Mouse (Mus musculus) hindbrain, postnatal 0 days (tissue): Measurements from ENCODE around the gene Olfr270. TPM values are rescaled to one million over a fixed set of nuclear protein-coding genes. Genes with fewer than 3 reads are reported as not detected.

Experiments used
- ATAC-seq: fragments of 200-750 bp; cut with Nextera tagmentation; 2 replicates; pipeline ENCODE4 v1.8.0; 2017; ENCODE audit warnings: mild to moderate bottlenecking, moderate TSS enrichment, moderate library complexity
- DNase-seq: peaks from one replicate; pipeline ENCODE4 v3.0.0-alpha.2; 2015; ENCODE audit warnings: low spot score
- H3K27ac ChIP-seq: fragments of 300-500 bp; sonication (generic); 2 replicates; pipeline ENCODE4 v1.5.1; 2014; ENCODE audit warnings: mild to moderate bottlenecking
- H3K27me3 ChIP-seq: fragments of 300-500 bp; sonication (generic); 2 replicates; pipeline ENCODE4 v1.6.1; 2014; ENCODE audit warnings: low read length, mixed read lengths; ENCODE audit not compliant: insufficient read depth
- H3K36me3 ChIP-seq: fragments of 300-500 bp; sonication (generic); 2 replicates; pipeline ENCODE4 v1.6.1; 2014; ENCODE audit warnings: low read length, mixed read lengths; ENCODE audit not compliant: insufficient read depth
- H3K4me1 ChIP-seq: fragments of 300-500 bp; sonication (generic); 2 replicates; pipeline ENCODE4 v1.6.1; 2014; ENCODE audit warnings: antibody characterized with exemption, low read length, mixed read lengths; ENCODE audit not compliant: insufficient read depth
- H3K4me2 ChIP-seq: fragments of 300-500 bp; sonication (generic); 2 replicates; pipeline ENCODE4 v1.6.1; 2014; ENCODE audit warnings: low read depth, mild to moderate bottlenecking, low read length, moderate library complexity, mixed read lengths
- H3K4me3 ChIP-seq: fragments of 300-500 bp; sonication (generic); 2 replicates; pipeline ENCODE4 v1.5.1; 2014; ENCODE audit warnings: low read length
- H3K9ac ChIP-seq: fragments of 300-500 bp; sonication (generic); replicated peaks from 2 replicates; pipeline ENCODE4 v1.6.1; 2014; ENCODE audit warnings: mild to moderate bottlenecking, low read length, moderate library complexity, mixed read lengths
- H3K9me3 ChIP-seq: fragments of 300-500 bp; sonication (generic); 2 replicates; pipeline ENCODE4 v1.6.1; 2016; ENCODE audit warnings: low read length, mixed read lengths
- CTCF ChIP-seq: IDR thresholded peaks from 2 replicates; pipeline ENCODE4 v1.5.1; 2016; ENCODE audit warnings: antibody characterized with exemption, control low read depth, low read depth
- WGBS: fragments of 180-500 bp; shearing (Covaris S2); extraction: QIAGEN DNeasy Blood & Tissue Kit; methylation state at CpG from one replicate; pipeline ENCODE4 v1.1.7; 2014; 5-methylcytosine and 5-hydroxymethylcytosine counted together
- polyA plus RNA-seq: library from polyadenylated mRNA; unstranded; fragments of >200 nt; fragmentation: Nextera tagmentation; extraction: Ambion mirVana; gene quantifications from 2 replicates; pipeline ENCODE4 v1.2.1, GENCODE M21; 2015
- total RNA-seq: library from RNA; depleted of rRNA; stranded (reverse); fragments of >200 nt; gene quantifications from 2 replicates; pipeline ENCODE4 v1.2.3, GENCODE M21; 2014; rRNA removed

The Olfr270 gene
- total and polyA plus RNA-seq, 2 experiments from 2014 or later, result not detected

- H3K4me3 ChIP-seq, result no peak overlapping the region
- no peaks in the 10 kb centered on the region for H3K4me1 ChIP-seq
- H3K4me2 ChIP-seq, result no peak overlapping the region
- 89% methylated on average over 4 of the region's 4 CpGs for WGBS
- DNase-seq (no peak), ATAC-seq (no peak)
- H3K9me3 ChIP-seq, result no peaks in the 10 kb centered on the region
- no peak overlapping the region for H3K27ac ChIP-seq
- H3K27me3 ChIP-seq, result no peaks in the 10 kb centered on the region
- no peak for TF ChIP-seq CTCF
- no peak overlapping the region for H3K9ac ChIP-seq
- no peaks in the 10 kb centered on the region for H3K36me3 ChIP-seq
Observed at GRCm38 (mm10) chr4:53009871-53010270, 45.5 kb downstream of the Olfr270 start.

DNA sequence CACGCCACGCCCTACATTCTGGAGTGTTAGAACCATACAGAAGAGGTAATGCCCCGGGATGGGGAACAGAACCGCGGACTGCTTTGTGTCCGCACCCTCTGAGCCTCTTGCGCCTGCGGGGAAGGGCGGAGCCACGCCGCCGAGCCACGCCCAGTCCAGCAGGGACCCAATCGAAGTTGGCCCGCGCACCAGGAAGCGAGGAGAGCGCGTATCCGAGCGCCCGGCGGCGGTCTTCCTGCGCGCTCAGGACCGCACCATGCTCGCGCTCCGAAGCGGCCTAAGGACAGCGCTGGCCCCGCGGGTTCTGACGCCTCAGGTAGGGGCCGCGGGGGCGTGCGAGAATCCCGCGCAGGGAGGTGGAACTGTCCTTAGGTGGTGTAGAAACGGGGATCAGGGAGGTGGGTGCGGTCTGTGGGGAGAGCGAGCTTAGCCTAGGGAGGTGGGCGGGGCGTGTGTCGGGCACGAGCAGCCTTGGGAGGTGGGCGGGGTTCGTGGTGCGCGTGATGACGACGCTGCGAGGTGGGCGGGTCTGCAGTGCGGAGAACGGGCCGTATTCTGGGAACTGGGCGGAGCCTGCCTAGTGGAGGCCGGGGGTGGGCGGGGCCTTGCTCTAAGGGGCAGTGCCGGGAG lies 47.5 kb downstream of the Olfr270 start, which contains the start of gene Nipsnap3b:
TSS of gene Nipsnap3b (plus strand) at position 149 of the 630 bp plus-strand sequence.
- no peaks in the 10 kb centered on the region for H3K4me1 ChIP-seq
- peak within 1 kb of the TSS; percentile 70 for H3K9ac ChIP-seq
- peak; percentile 97 for ATAC-seq
- 0 out of 2 replicates have a peak, but pooled peaks cover 2% of the 10 kb centered on the region for H3K9me3 ChIP-seq
- H3K27me3 ChIP-seq, result no peaks in the 10 kb centered on the region
- under 1% methylated on average over 63 of the region's 63 CpGs for WGBS
- no peak for TF ChIP-seq CTCF
- peak within 1 kb of the TSS; percentile 60 for H3K4me2 ChIP-seq
- peak within 1 kb of the TSS; percentile 87 for H3K27ac ChIP-seq
- peak within 1 kb of the TSS; percentile 79 for H3K4me3 ChIP-seq
- H3K36me3 ChIP-seq, result peaks cover 3% of the 10 kb centered on the region; the same call in 1 of the 2 replicates
- DNase-seq, result peak; percentile 98

GRCm38 (mm10) chr4:53014421-53014820 lies 50.1 kb downstream of the Olfr270 start:
- DNase-seq, result no peak
- WGBS, result 95% methylated on average over 7 of the region's 7 CpGs
- no peak overlapping the region for H3K27ac ChIP-seq
- no peak for ATAC-seq
- H3K4me3 ChIP-seq, result no peak overlapping the region
- no peaks in the 10 kb centered on the region for H3K27me3 ChIP-seq
- no peak overlapping the region for H3K4me2 ChIP-seq
- 0 out of 2 replicates have a peak, but pooled peaks cover 2% of the 10 kb centered on the region for H3K9me3 ChIP-seq
- peaks cover 13% of the 10 kb centered on the region for H3K36me3 ChIP-seq
- no peak for TF ChIP-seq CTCF
- no peak overlapping the region for H3K9ac ChIP-seq
- no peaks in the 10 kb centered on the region for H3K4me1 ChIP-seq

GRCm38 (mm10) chr4:53015024-53015423 lies 50.7 kb downstream of the Olfr270 start:
- H3K9me3 ChIP-seq, result 0 out of 2 replicates have a peak, but pooled peaks cover 2% of the 10 kb centered on the region
- no peak for TF ChIP-seq CTCF
- no peaks in the 10 kb centered on the region for H3K4me1 ChIP-seq
- no peak for ATAC-seq
- 96% methylated on average over 3 of the region's 3 CpGs for WGBS
- H3K36me3 ChIP-seq, result peaks cover 13% of the 10 kb centered on the region
- H3K4me2 ChIP-seq, result no peak overlapping the region
- no peak overlapping the region for H3K9ac ChIP-seq
- no peaks in the 10 kb centered on the region for H3K27me3 ChIP-seq
- H3K27ac ChIP-seq, result no peak overlapping the region
- no peak for DNase-seq
- H3K4me3 ChIP-seq, result no peak overlapping the region

DNA sequence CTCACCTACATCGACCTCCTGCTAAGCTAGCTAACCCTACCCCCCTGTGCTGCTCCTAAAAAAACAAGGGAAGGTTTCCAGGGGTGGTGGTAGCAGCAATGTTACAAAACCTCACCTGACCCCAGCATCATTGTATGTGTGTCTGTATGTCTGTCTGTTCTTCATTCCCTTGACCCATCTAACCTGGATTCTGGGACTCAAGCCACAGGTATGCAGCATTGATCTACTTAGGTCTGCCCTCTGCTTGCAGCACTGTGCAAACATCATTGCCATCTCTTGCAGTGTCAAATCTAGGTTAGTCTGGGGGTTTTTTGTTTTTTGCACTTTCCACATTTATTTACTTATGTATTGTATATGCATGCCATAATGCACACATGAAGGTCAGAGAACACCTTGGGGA lies 54.0 kb downstream of the Olfr270 start:
- Histone ChIP-seq H3K27ac (no peak overlapping the region), H3K9ac (no peak overlapping the region), H3K4me3 (no peak overlapping the region), H3K27me3 (no peaks in the 10 kb centered on the region), H3K9me3 (0 out of 2 replicates have a peak, but pooled peaks cover 2% of the 10 kb centered on the region), H3K4me1 (no peaks in the 10 kb centered on the region), H3K36me3 (peaks cover 25% of the 10 kb centered on the region), H3K4me2 (no peak overlapping the region)
- DNase-seq (no peak), ATAC-seq (no peak)
- no peak for TF ChIP-seq CTCF
- WGBS, result 95% methylated on average over 1 of the region's 1 CpGs

Other genes with a start within 250 kb of the Olfr270 start
- not detected in 2 replicates for gene Olfr275, start 149.9 kb upstream of the Olfr270 start, total RNA-seq
- not detected in 2 replicates for gene Olfr275, start 149.9 kb upstream of the Olfr270 start, polyA plus RNA-seq
- not detected in 2 replicates for gene Olfr273, start 105.3 kb upstream of the Olfr270 start, total RNA-seq
- gene Olfr273, start 105.3 kb upstream of the Olfr270 start, polyA plus RNA-seq, result not detected in 2 replicates
- gene Olfr272, start 45.4 kb upstream of the Olfr270 start, total RNA-seq, result not detected in 2 replicates
- not detected in 2 replicates for gene Olfr272, start 45.4 kb upstream of the Olfr270 start, polyA plus RNA-seq
- gene Nipsnap3a, start 24.7 kb downstream of the Olfr270 start, total RNA-seq, result not detected in 2 replicates
- gene Nipsnap3a, start 24.7 kb downstream of the Olfr270 start, polyA plus RNA-seq, result not detected in 2 replicates
- gene Nipsnap3b, start 47.3 kb downstream of the Olfr270 start, total RNA-seq, result 96.6 and 97.0 TPM in 2 replicates
- gene Nipsnap3b, start 47.3 kb downstream of the Olfr270 start, polyA plus RNA-seq, result 151 and 159 TPM in 2 replicates
- gene Abca1, start 195.3 kb downstream of the Olfr270 start, total RNA-seq, result 43.5 and 49.5 TPM in 2 replicates
- 8.8 TPM in 2 replicates for gene Abca1, start 195.3 kb downstream of the Olfr270 start, polyA plus RNA-seq